Mouse (Mus musculus) intestine, embryonic 15.5 days (tissue): Measurements from ENCODE around the gene Khnyn. TPM values are rescaled to one million over a fixed set of nuclear protein-coding genes. Genes with fewer than 3 reads are reported as not detected.

ENCODE experiments used
- ATAC-seq: fragments of 200-750 bp; cut with Nextera tagmentation; 2 replicates; pipeline ENCODE4 v1.8.0; 2017; ENCODE audit warnings: moderate TSS enrichment, moderate library complexity
- H3K27ac ChIP-seq: fragments of 300-500 bp; sonication (generic); 2 replicates; pipeline ENCODE4 v1.5.1; 2015; ENCODE audit warnings: mild to moderate bottlenecking, inconsistent platforms
- H3K27me3 ChIP-seq: fragments of 300-500 bp; sonication (generic); replicated peaks from 2 replicates; pipeline ENCODE4 v1.6.1; 2015; ENCODE audit warnings: inconsistent platforms
- H3K36me3 ChIP-seq: fragments of 300-500 bp; sonication (generic); 2 replicates; pipeline ENCODE4 v1.6.1; 2015; ENCODE audit warnings: inconsistent platforms
- H3K4me1 ChIP-seq: fragments of 300-500 bp; sonication (generic); replicated peaks from 2 replicates; pipeline ENCODE4 v1.6.1; 2015; ENCODE audit warnings: inconsistent platforms
- H3K4me2 ChIP-seq: fragments of 300-500 bp; sonication (generic); replicated peaks from 2 replicates; pipeline ENCODE4 v1.6.1; 2015; ENCODE audit warnings: mild to moderate bottlenecking, inconsistent platforms
- H3K4me3 ChIP-seq: fragments of 300-500 bp; sonication (generic); replicated peaks from 2 replicates; pipeline ENCODE4 v1.5.1; 2015; ENCODE audit warnings: inconsistent platforms
- H3K9ac ChIP-seq: fragments of 300-500 bp; sonication (generic); 2 replicates; pipeline ENCODE4 v1.6.1; 2015; ENCODE audit warnings: inconsistent platforms
- H3K9me3 ChIP-seq: fragments of 300-500 bp; sonication (generic); 2 replicates; pipeline ENCODE4 v1.6.1; 2016; ENCODE audit warnings: inconsistent platforms
- whole genome bisulfite sequencing: fragments of 180-500 bp; shearing (Covaris S2); methylation state at CpG from one replicate; pipeline ENCODE4 v1.1.7; 2015; 5-methylcytosine and 5-hydroxymethylcytosine counted together
- polyA plus RNA-seq: library from polyadenylated mRNA; unstranded; fragments of >200 nt; fragmentation: Nextera tagmentation; extraction: Ambion mirVana; gene quantifications from 2 replicates; pipeline ENCODE4 v1.2.1, GENCODE M21; 2015

The Khnyn gene
- polyA plus RNA-seq, 1 experiment from 2014 or later: 15.1 TPM

DNA sequence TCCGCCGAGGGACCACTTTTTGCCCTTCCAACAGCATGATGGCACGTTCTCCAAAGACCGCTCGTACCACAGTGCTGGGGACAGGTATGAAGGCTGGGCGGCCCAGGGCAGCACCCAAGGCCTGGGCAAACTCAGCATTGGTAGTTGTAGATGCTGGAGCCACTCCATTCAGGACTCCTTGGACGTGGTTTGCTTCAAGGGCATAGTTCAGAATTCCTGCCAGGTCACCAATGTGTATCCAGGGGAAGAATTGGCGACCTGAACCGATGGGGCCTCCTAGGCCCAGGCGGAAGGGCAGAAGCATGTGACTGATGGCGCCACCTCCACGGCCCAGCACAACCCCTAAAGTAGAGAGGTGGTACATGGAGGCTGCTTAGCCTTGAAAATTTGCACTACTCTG, 12.9 kb downstream of the Khnyn start:
- 0 out of 2 replicates have a peak, but pooled peaks cover 8% of the 10 kb centered on the region for H3K4me1 ChIP-seq
- H3K27me3 ChIP-seq: no peaks in the 10 kb centered on the region
- 90% methylated on average over 12 of the region's 12 CpGs for WGBS
- H3K36me3 ChIP-seq: peaks cover 33% of the 10 kb centered on the region
- no peak for ATAC-seq
- no peaks in the 10 kb centered on the region for H3K9me3 ChIP-seq
- no peak overlapping the region for H3K9ac ChIP-seq
- H3K4me3 ChIP-seq: no peak overlapping the region
- H3K27ac ChIP-seq: 0 out of 2 replicates have a peak overlapping the region, but pooled peaks have one; percentile 4
- H3K4me2 ChIP-seq: no peak overlapping the region

DNA sequence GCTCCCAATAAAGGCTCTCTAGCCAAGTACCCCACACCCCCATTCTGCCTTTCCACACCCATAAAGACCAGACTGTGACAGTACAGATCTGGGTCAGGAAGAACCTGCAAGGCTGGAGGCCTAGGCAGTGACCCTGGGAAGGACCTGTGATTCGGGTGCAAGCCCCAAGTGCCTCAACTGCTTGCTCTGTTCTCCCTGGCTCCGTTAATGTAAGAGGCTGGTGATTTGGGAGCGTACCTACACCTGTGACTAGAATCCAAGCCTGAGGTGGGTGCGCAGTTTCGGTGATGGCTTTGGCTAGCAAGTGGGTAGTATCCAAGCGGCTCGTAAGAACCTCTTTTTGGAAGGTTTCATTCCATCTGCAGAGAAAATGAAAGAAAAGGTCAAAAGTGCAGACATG, 14.2 kb downstream of the Khnyn start:
- Histone ChIP-seq H3K9ac (no peak overlapping the region), H3K27ac (no peak overlapping the region)
- no peak for ATAC-seq

DNA sequence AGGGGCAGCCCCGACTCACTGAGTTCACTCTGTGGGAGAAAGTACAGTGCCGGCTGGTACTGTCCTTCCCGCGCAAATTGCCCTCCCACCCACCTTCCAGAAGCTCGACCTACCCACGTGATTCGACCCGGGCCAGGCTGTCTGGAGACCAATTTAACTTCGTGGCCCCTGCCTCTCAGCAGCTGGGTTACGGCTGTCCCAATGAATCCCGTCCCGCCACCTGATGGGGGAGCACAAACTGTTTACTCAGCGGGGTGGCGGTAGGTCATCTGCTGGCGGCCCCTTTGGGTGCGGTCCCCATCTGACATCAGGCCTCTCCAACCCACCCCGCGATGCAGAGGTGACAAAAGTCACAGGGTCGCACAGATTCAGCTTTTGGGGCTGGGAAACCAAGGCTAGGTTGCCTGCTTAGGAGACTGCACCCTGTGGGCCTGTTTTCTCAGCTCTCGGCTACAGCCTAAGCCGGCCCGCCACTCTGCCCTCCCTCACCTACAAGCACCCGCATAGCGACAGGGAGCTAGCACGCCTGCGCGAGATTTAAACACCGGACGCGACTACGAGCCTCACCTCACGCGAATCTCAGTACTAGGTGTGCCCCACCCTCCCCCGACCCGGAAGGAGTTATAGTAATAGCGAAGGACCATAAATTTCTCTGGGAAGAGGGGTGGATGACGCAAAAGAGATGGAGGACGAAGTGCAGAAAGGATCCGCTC, 15.1 kb downstream of the Khnyn start, which contains the start of gene Sdr39u1:
Gene Sdr39u1 (minus strand): TSS at position 593 of the 713 bp plus-strand sequence.
- Histone ChIP-seq H3K4me1 (0 out of 2 replicates have a peak, but pooled peaks cover 8% of the 10 kb centered on the region), H3K36me3 (peaks cover 22% of the 10 kb centered on the region), H3K4me3 (peak within 1 kb of the TSS; percentile 52), H3K4me2 (peak within 1 kb of the TSS; percentile 89), H3K27me3 (no peaks in the 10 kb centered on the region), H3K9me3 (no peaks in the 10 kb centered on the region), H3K27ac (peak within 1 kb of the TSS; percentile 85), H3K9ac (peak within 1 kb of the TSS; percentile 62)
- ATAC-seq: peak; percentile 95
- under 1% methylated on average over 39 of the region's 39 CpGs for WGBS

More for the DNA sequence above, 14.2 kb downstream of the Khnyn start:
- no peaks in the 10 kb centered on the region for H3K27me3 ChIP-seq
- peak overlapping the region; percentile 89 for H3K4me2 ChIP-seq
- peaks cover 30% of the 10 kb centered on the region for H3K36me3 ChIP-seq
- H3K4me3 ChIP-seq: peak overlapping the region; percentile 52; the same call in 1 of the 2 replicates
- H3K4me1 ChIP-seq: 0 out of 2 replicates have a peak, but pooled peaks cover 8% of the 10 kb centered on the region
- WGBS: 84% methylated on average over 7 of the region's 7 CpGs
- H3K9me3 ChIP-seq: no peaks in the 10 kb centered on the region

DNA sequence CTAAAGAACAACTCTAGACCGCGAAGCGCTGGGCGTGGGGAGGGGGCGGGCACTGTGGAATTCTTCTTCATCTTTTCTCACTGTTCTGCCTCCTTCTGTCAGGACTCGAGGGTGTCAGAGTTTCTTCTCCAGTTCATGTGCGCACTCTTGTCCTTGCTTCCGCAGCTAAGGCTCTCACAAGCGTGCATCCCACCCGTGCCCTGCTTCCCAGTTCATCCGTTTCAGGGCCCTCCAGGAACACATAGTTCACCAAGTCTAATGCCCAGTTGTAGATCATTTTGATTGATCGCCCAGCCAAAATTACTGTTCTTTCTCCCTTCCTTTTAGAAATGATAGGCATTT, 15.6 kb downstream of the Khnyn start:
- 7% methylated on average over 12 of the region's 12 CpGs for WGBS
- 0 out of 2 replicates have a peak, but pooled peaks cover 8% of the 10 kb centered on the region for H3K4me1 ChIP-seq
- no peaks in the 10 kb centered on the region for H3K27me3 ChIP-seq
- peak overlapping the region; percentile 89 for H3K4me2 ChIP-seq
- H3K4me3 ChIP-seq: peak overlapping the region; percentile 52
- H3K9ac ChIP-seq: peak overlapping the region; percentile 62
- peak overlapping the region; percentile 85 for H3K27ac ChIP-seq
- no peak; the same call in 1 of the 2 replicates for ATAC-seq
- H3K36me3 ChIP-seq: peaks cover 17% of the 10 kb centered on the region
- H3K9me3 ChIP-seq: no peaks in the 10 kb centered on the region

DNA sequence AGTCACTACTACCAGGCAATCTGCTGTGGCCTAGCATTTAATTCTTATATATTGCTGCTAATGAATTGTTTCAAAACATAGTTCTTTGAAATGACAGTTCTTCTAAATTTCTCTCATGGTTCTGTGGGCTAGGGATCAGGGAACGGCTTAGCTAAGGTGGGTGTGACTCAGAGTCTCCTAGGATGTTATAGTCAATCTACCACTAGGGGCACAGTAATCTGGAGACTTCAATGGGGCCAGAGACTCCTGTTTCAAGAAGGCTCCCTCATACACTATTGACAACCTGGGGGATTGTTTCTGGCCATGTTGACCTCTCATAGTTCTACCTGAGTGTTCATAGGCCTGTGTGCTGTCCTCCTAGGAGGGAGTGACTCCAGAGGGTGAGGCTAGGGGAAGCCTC, 20.8 kb downstream of the Khnyn start:
- Histone ChIP-seq H3K36me3 (no peaks in the 10 kb centered on the region), H3K27me3 (no peaks in the 10 kb centered on the region), H3K27ac (no peak overlapping the region), H3K9me3 (no peaks in the 10 kb centered on the region), H3K4me2 (no peak overlapping the region), H3K4me3 (no peak overlapping the region), H3K4me1 (0 out of 2 replicates have a peak, but pooled peaks cover 7% of the 10 kb centered on the region), H3K9ac (no peak overlapping the region)
- WGBS: 35% methylated on average over 1 of the region's 1 CpGs
- ATAC-seq: peak; percentile 25; the same call in 1 of the 2 replicates

DNA sequence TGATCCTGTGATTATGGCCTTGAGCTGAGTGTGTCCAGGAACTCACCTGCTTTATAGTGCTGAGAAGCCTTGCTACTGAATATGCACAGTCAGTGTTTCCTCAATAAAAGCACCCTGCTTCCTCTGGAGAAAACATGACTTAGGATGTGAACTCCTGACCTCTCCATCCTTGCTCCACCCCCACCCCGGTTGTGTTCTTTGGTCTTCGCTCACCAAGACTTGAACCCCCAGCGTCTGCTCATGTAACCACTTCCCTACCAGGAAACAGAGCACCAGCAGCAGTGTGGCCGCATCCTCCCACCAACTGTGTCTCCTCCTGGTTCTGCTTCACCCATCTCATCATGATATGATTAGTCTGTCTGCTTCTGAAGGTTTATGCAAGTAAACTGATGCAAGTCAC, 28.7 kb downstream of the Khnyn start:
- no peak overlapping the region for H3K4me2 ChIP-seq
- no peaks in the 10 kb centered on the region for H3K27me3 ChIP-seq
- ATAC-seq: no peak
- no peaks in the 10 kb centered on the region for H3K9me3 ChIP-seq
- no peak overlapping the region for H3K27ac ChIP-seq
- H3K4me1 ChIP-seq: no peaks in the 10 kb centered on the region
- no peaks in the 10 kb centered on the region for H3K36me3 ChIP-seq
- 40% methylated on average over 4 of the region's 4 CpGs for WGBS
- H3K9ac ChIP-seq: no peak overlapping the region
- no peak overlapping the region for H3K4me3 ChIP-seq

DNA sequence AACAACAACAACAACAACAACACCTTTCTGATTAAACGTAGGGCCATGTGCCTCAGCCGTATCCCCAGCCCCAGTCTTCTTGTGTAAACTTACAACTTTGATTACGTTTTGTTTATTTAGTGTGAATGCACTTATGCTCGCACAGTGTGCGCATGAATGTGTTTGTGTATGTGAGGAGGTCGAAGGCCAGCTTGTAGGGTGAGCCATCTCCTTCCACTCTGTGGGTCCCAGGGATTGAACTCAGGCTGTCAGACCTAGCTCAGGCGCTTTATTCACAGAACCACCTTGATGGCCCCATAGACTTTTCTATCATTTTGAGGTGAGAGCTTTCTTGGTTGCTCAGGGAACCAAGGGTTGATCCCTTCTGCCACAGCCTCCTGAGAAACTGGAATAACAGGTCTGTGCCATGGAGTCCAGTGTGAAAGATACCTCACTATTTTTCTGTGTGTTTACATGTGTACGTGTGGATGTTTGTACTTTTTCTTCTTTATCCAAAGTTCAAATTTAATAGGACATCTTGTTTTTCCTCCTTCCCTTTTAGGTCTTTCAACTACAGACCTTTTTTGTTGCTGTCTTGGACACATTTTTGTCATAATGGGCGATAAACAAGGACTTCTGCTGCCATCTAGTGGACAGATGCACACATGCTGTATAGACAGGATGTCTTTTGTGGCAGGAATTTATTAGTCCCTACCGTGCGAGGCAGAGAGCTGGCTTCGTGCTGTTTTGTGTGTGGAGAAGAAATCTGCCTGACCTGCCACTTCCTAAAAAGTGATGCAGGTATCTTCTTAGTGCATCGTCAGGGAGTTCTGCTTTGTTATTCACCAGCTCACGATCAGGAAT, 33.7 kb downstream of the Khnyn start:
- no peak overlapping the region for H3K4me3 ChIP-seq

DNA sequence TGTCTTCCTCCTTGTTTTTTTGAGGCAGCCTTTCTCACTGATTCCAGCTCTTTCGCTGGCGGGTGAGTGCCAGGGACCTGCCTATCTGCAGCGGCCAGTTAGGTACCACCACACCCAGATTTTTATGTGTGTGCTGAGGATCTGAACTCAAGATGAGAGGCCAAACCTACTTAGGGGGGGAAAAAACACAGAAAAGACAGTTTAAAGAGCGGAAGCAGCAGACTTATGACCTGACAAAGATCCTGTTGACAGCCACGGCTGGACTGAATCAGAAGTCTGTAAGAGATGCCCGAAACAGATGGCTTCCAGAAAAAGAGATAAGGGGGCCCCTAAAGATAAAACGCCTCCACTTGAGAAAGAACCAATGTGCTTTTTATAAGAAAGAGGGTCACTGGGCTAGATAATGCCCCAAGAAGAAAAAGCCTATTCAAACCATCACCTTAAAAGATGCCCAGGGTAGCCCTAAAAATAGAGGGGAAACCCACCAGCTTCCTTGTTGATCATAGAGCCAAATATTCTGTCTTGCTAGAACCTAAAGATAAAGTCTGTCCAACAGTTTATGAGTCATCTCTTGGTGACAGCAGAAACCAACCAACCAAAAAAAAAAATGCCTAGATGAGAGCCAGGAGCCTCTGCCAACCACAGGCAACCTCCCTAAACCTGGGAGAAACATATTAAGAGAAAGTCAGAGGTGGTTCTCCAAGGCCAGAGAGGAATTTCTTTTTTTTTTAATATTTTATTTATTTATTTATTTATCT, 37.9 kb downstream of the Khnyn start:
- Histone ChIP-seq H3K9me3 (no peaks in the 10 kb centered on the region), H3K4me1 (no peaks in the 10 kb centered on the region), H3K4me2 (no peak overlapping the region), H3K27me3 (no peaks in the 10 kb centered on the region), H3K9ac (no peak overlapping the region), H3K36me3 (no peaks in the 10 kb centered on the region), H3K27ac (no peak overlapping the region), H3K4me3 (no peak overlapping the region)
- ATAC-seq: no peak
- 42% methylated on average over 7 of the region's 7 CpGs for WGBS

More for the DNA sequence above, 33.7 kb downstream of the Khnyn start:
- Histone ChIP-seq H3K4me1 (no peaks in the 10 kb centered on the region), H3K9ac (no peak overlapping the region), H3K9me3 (no peaks in the 10 kb centered on the region), H3K4me2 (no peak overlapping the region), H3K36me3 (no peaks in the 10 kb centered on the region), H3K27ac (no peak overlapping the region), H3K27me3 (no peaks in the 10 kb centered on the region)
- 19% methylated on average over 14 of the region's 14 CpGs for WGBS
- ATAC-seq: peak; percentile 86

DNA sequence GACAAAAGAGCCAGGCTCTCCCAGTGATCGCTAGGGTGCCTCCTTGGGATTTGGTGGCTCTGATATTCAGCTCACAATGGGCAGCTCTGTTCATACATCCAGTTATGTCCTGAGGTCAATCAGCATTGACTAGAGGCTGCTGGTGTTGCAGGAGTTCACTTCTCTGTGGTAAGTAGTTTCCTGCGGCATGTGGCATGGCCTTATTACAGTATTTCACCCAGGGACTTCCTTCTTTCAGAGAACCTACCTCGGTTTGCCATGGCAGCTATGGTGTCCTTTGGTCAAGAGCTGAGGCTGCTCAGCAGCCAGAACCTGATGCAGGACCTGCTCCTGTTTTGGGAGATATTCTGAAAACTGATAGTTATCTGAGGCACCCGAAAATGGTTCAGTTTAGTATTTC, 42.1 kb downstream of the Khnyn start:
- H3K27me3 ChIP-seq: no peaks in the 10 kb centered on the region
- H3K4me3 ChIP-seq: no peak overlapping the region
- no peaks in the 10 kb centered on the region for H3K4me1 ChIP-seq
- no peaks in the 10 kb centered on the region for H3K36me3 ChIP-seq
- H3K27ac ChIP-seq: no peak overlapping the region
- ATAC-seq: no peak
- WGBS: 77% methylated on average over 4 of the region's 4 CpGs
- no peaks in the 10 kb centered on the region for H3K9me3 ChIP-seq
- H3K9ac ChIP-seq: no peak overlapping the region
- no peak overlapping the region for H3K4me2 ChIP-seq

DNA sequence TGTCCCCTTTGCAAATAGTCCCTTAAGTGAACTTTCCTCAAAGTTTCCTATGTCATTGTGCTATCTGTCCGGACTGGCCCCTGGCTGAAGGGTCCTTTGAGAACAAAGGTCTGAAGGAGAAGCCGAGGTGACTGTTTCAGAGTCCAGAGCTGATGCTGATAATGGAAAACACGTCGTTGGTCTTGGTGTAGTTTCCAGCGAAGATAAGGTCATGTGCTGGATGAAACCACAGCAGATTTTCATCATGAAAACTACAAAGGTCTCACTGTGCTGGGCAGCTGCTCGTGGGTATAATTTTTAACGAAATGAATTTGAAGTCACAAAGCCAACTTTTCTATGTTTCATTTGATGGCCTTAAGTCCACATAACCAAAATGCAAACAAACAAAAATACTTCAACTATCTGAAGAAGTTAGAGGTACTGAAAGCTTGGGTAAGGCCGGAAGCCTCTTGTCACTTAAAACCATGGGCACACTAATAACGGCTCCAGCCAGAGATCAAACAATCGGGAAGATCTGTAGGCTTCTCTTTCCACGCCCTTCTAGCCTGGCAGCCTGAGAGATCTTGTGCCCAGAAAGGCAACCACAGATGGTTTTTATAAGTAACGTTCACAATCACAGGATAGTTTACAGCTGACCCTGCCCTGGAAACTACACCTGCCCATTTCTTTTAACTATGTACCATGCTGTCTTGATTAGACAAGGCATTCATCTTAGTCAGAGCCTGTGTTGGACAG, 44.7 kb downstream of the Khnyn start:
- no peaks in the 10 kb centered on the region for H3K9me3 ChIP-seq
- H3K27ac ChIP-seq: no peak overlapping the region
- no peak overlapping the region for H3K4me2 ChIP-seq
- H3K27me3 ChIP-seq: no peaks in the 10 kb centered on the region
- H3K36me3 ChIP-seq: no peaks in the 10 kb centered on the region
- H3K9ac ChIP-seq: no peak overlapping the region
- ATAC-seq: no peak
- 66% methylated on average over 12 of the region's 12 CpGs for WGBS
- no peaks in the 10 kb centered on the region for H3K4me1 ChIP-seq
- no peak overlapping the region for H3K4me3 ChIP-seq

DNA sequence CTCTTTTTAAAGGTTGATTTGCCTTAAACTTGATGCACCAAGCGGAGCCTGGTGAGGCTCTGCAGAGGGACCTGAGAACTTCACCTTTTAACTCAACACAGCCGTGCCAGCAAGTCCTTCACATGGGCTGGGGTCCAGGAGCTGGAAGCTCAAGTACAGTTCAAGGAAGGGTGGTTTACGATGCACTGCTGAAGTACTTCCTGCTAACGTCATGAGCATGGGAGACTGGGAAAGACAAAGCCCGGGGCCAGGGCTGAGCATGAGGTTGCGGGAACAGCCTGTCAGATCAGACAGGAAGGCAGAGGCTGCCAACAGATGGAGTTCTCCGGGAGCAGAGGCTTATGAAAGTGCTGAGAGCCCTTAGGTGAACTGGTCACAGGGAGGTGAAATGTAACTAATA, 48.8 kb downstream of the Khnyn start:
- Histone ChIP-seq H3K4me2 (0 out of 2 replicates have a peak overlapping the region, but pooled peaks have one; percentile 3), H3K27ac (no peak overlapping the region), H3K9ac (no peak overlapping the region)

More for the DNA sequence above, 48.8 kb downstream of the Khnyn start:
- H3K4me1 ChIP-seq: no peaks in the 10 kb centered on the region
- H3K36me3 ChIP-seq: no peaks in the 10 kb centered on the region
- no peak overlapping the region for H3K4me3 ChIP-seq
- no peaks in the 10 kb centered on the region for H3K9me3 ChIP-seq
- ATAC-seq: peak; percentile 69
- no peaks in the 10 kb centered on the region for H3K27me3 ChIP-seq
- WGBS: 23% methylated on average over 7 of the region's 7 CpGs
